ENCODE assay signal across 27 mouse cellular contexts in genomic region chr11:102453131-102453530, GRCm38 (mm10). TPM values are rescaled to one million over a fixed set of nuclear protein-coding genes. Genes with fewer than 3 reads are reported as not detected.
DNase-seq lines count a peak whose midpoint lies in the region; ATAC-seq lines count a peak whose summit lies in the region.
"Had no signal": no experiment of that assay in that cellular context is flagged by ENCODE, and none has a peak within 500 bp of the region (broad histone marks: within the 10 kb centered on the region; RNA-seq: fewer than 3 reads in every experiment).

No protein-coding gene starts in this region.

- DNase-seq in cerebellum, adult 11-12 months = peak; percentile 38
- no peak for DNase-seq in cerebellum, postnatal 36 days
- no peak for DNase-seq in heart, embryonic 10.5 days (ENCODE audit: low spot score)
- no peak for DNase-seq in midbrain, embryonic 10.5 days (ENCODE audit: low spot score)
- DNase-seq in spleen, postnatal 36 days (ENCODE audit: low spot score in 2 of 2) = no peak
- DNase-seq: adrenal gland, adult 8-10 months; gastrocnemius, postnatal 14 days; heart, adult 11 months; heart, postnatal 4 days; kidney, adult 2 months; layer of hippocampus, adult 9-11 months; liver, embryonic 13.5 days; lung, adult 18-20 months; lung, postnatal 10 days; right cerebral cortex, postnatal 14 days had no signal

- peaks cover 79% of the 10 kb centered on the region for H3K27me3 ChIP-seq in heart, embryonic 10.5 days (ENCODE audit: insufficient read depth, poor library complexity, severe bottlenecking)
- H3K27me3 ChIP-seq in heart, embryonic 12.5 days (replicated peaks) = peaks cover 15% of the 10 kb centered on the region
- peaks cover 92% of the 10 kb centered on the region for H3K27me3 ChIP-seq in midbrain, embryonic 10.5 days (ENCODE audit: low read depth, poor library complexity, severe bottlenecking)
- peaks cover 12% of the 10 kb centered on the region; the same call in 1 of the 2 replicates for H3K27me3 ChIP-seq in midbrain, embryonic 15.5 days (replicated peaks)

- no peak overlapping the region for H3K4me2 ChIP-seq in heart, embryonic 12.5 days
- no peak overlapping the region for H3K4me2 ChIP-seq in midbrain, embryonic 15.5 days
- H3K4me2 ChIP-seq: heart, embryonic 11.5 days; hindbrain, embryonic 15.5 days; limb, embryonic 15.5 days; liver, embryonic 13.5 days; neural tube, embryonic 13.5 days; stomach, embryonic 15.5 days had no signal

- peaks cover 37% of the 10 kb centered on the region for H3K4me1 ChIP-seq in heart, embryonic 10.5 days
- peaks cover 36% of the 10 kb centered on the region for H3K4me1 ChIP-seq in heart, embryonic 12.5 days (replicated peaks)
- H3K4me1 ChIP-seq in midbrain, embryonic 10.5 days = peaks cover 43% of the 10 kb centered on the region
- peaks cover 23% of the 10 kb centered on the region for H3K4me1 ChIP-seq in midbrain, embryonic 15.5 days

- no peak for ATAC-seq in heart, embryonic 12.5 days (ENCODE audit: insufficient number of reproducible peaks, low FRiP score)
- no peak for ATAC-seq in midbrain, embryonic 15.5 days (replicated peaks)
- ATAC-seq: forebrain, embryonic 14.5 days; inflammation-experienced regulatory T-cells, adult 6 months had no signal

- 0 out of 2 replicates have a peak overlapping the region, but pooled peaks have one; percentile 2 for H3K4me3 ChIP-seq in heart, embryonic 10.5 days
- no peak overlapping the region for H3K4me3 ChIP-seq in heart, embryonic 12.5 days
- H3K4me3 ChIP-seq in midbrain, embryonic 10.5 days = 0 out of 2 replicates have a peak overlapping the region, but pooled peaks have one; percentile 9
- H3K4me3 ChIP-seq in midbrain, embryonic 15.5 days = no peak overlapping the region
- H3K4me3 ChIP-seq: hindbrain, embryonic 15.5 days; limb, embryonic 10.5 days; limb, embryonic 15.5 days; liver, embryonic 13.5 days; neural tube, embryonic 13.5 days; stomach, embryonic 15.5 days had no signal

- H3K36me3 ChIP-seq in heart, embryonic 10.5 days = no peaks in the 10 kb centered on the region
- no peaks in the 10 kb centered on the region for H3K36me3 ChIP-seq in heart, embryonic 12.5 days
- no peaks in the 10 kb centered on the region for H3K36me3 ChIP-seq in midbrain, embryonic 10.5 days
- H3K36me3 ChIP-seq in midbrain, embryonic 15.5 days (replicated peaks) = no peaks in the 10 kb centered on the region
- H3K36me3 ChIP-seq: hindbrain, embryonic 15.5 days; limb, embryonic 10.5 days; limb, embryonic 15.5 days; liver, embryonic 13.5 days; neural tube, embryonic 13.5 days; stomach, embryonic 15.5 days had no signal

- no peak overlapping the region for H3K9ac ChIP-seq in heart, embryonic 12.5 days
- no peak overlapping the region for H3K9ac ChIP-seq in midbrain, embryonic 15.5 days
- H3K9ac ChIP-seq: hindbrain, embryonic 15.5 days; limb, embryonic 15.5 days; liver, embryonic 13.5 days; neural tube, embryonic 13.5 days; stomach, embryonic 15.5 days had no signal

- WGBS in heart, embryonic 10.5 days = 15% methylated on average over 10 of the region's 10 CpGs
- WGBS in heart, embryonic 12.5 days = 16% methylated on average over 10 of the region's 10 CpGs
- 19% methylated on average over 10 of the region's 10 CpGs for WGBS in midbrain, embryonic 10.5 days
- 18% methylated on average over 10 of the region's 10 CpGs for WGBS in midbrain, embryonic 15.5 days

- H3K9me3 ChIP-seq in heart, embryonic 10.5 days = no peaks in the 10 kb centered on the region
- H3K9me3 ChIP-seq in heart, embryonic 12.5 days (replicated peaks) = no peaks in the 10 kb centered on the region
- H3K9me3 ChIP-seq in midbrain, embryonic 10.5 days (replicated peaks) = no peaks in the 10 kb centered on the region
- no peaks in the 10 kb centered on the region for H3K9me3 ChIP-seq in midbrain, embryonic 15.5 days
- H3K9me3 ChIP-seq: G1E; hindbrain, embryonic 15.5 days; limb, embryonic 10.5 days; limb, embryonic 15.5 days; liver, embryonic 13.5 days; neural tube, embryonic 13.5 days; stomach, embryonic 15.5 days had no signal

- H3K27ac ChIP-seq in heart, embryonic 10.5 days = no peak overlapping the region
- no peak overlapping the region for H3K27ac ChIP-seq in heart, embryonic 12.5 days (ENCODE audit: poor library complexity, severe bottlenecking)
- H3K27ac ChIP-seq in midbrain, embryonic 10.5 days (replicated peaks) = no peak overlapping the region
- no peak overlapping the region for H3K27ac ChIP-seq in midbrain, embryonic 15.5 days
- H3K27ac ChIP-seq: hindbrain, embryonic 15.5 days; kidney, postnatal 0 days; limb, embryonic 10.5 days; limb, embryonic 15.5 days; liver, embryonic 13.5 days; neural tube, embryonic 13.5 days; stomach, embryonic 15.5 days had no signal

RNA-seq across cellular contexts. Expression of gene Fam171a2, which starts 5.6 kb away (rescaled TPM):
- polyA plus RNA-seq in heart, embryonic 10.5 days (2016; fragmentation: Nextera tagmentation; extraction: Ambion mirVana) = 1.7 and 3.6 TPM in 2 replicates
- 4.5 and 5.6 TPM in 2 replicates for polyA plus RNA-seq in heart, embryonic 12.5 days (2016; fragmentation: Nextera tagmentation; extraction: Ambion mirVana)
- polyA plus RNA-seq in midbrain, embryonic 10.5 days (2016; fragmentation: Nextera tagmentation; extraction: Ambion mirVana) = 3.0 and 4.0 TPM in 2 replicates
- polyA plus RNA-seq in midbrain, embryonic 15.5 days (2015; fragmentation: Nextera tagmentation; extraction: Ambion mirVana) = 28.7 and 36.4 TPM in 2 replicates
- polyA plus RNA-seq: inflammation-experienced regulatory T-cells, adult 6 months had no signal

RNA-seq across cellular contexts. Expression of gene Itga2b, which starts 16.8 kb away (rescaled TPM):
- polyA plus RNA-seq in heart, embryonic 10.5 days (2016; fragmentation: Nextera tagmentation; extraction: Ambion mirVana) = 13.2 and 19.5 TPM in 2 replicates
- 16.5 and 22.5 TPM in 2 replicates for polyA plus RNA-seq in heart, embryonic 12.5 days (2016; fragmentation: Nextera tagmentation; extraction: Ambion mirVana)
- polyA plus RNA-seq in midbrain, embryonic 10.5 days (2016; fragmentation: Nextera tagmentation; extraction: Ambion mirVana) = 5.8 and 6.9 TPM in 2 replicates
- polyA plus RNA-seq in midbrain, embryonic 15.5 days (2015; fragmentation: Nextera tagmentation; extraction: Ambion mirVana) = 9.0 TPM in 2 replicates

RNA-seq across cellular contexts. Expression of gene Grn, which starts 23.0 kb away (rescaled TPM):
- polyA plus RNA-seq in heart, embryonic 10.5 days (2016; fragmentation: Nextera tagmentation; extraction: Ambion mirVana) = 109 and 151 TPM in 2 replicates
- 189 and 191 TPM in 2 replicates for polyA plus RNA-seq in heart, embryonic 12.5 days (2016; fragmentation: Nextera tagmentation; extraction: Ambion mirVana)
- polyA plus RNA-seq in midbrain, embryonic 10.5 days (2016; fragmentation: Nextera tagmentation; extraction: Ambion mirVana) = 63.5 and 77.1 TPM in 2 replicates
- polyA plus RNA-seq in midbrain, embryonic 15.5 days (2015; fragmentation: Nextera tagmentation; extraction: Ambion mirVana) = 75.2 and 82.0 TPM in 2 replicates

RNA-seq across cellular contexts. Expression of gene Slc25a39, which starts 45.4 kb away (rescaled TPM):
- 313 and 314 TPM in 2 replicates for polyA plus RNA-seq in heart, embryonic 10.5 days (2016; fragmentation: Nextera tagmentation; extraction: Ambion mirVana)
- polyA plus RNA-seq in heart, embryonic 12.5 days (2016; fragmentation: Nextera tagmentation; extraction: Ambion mirVana) = 253 and 260 TPM in 2 replicates
- polyA plus RNA-seq in midbrain, embryonic 10.5 days (2016; fragmentation: Nextera tagmentation; extraction: Ambion mirVana) = 234 and 249 TPM in 2 replicates
- polyA plus RNA-seq in midbrain, embryonic 15.5 days (2015; fragmentation: Nextera tagmentation; extraction: Ambion mirVana) = 146 and 168 TPM in 2 replicates

RNA-seq across cellular contexts. Expression of gene Rundc3a, which starts 59.9 kb away (rescaled TPM):
- polyA plus RNA-seq in heart, embryonic 10.5 days (2016; fragmentation: Nextera tagmentation; extraction: Ambion mirVana) = 0.74 and 1.8 TPM in 2 replicates
- polyA plus RNA-seq in heart, embryonic 12.5 days (2016; fragmentation: Nextera tagmentation; extraction: Ambion mirVana) = 1.7 and 1.8 TPM in 2 replicates
- polyA plus RNA-seq in midbrain, embryonic 10.5 days (2016; fragmentation: Nextera tagmentation; extraction: Ambion mirVana) = 21.5 and 40.7 TPM in 2 replicates
- polyA plus RNA-seq in midbrain, embryonic 15.5 days (2015; fragmentation: Nextera tagmentation; extraction: Ambion mirVana) = 160 and 165 TPM in 2 replicates
- polyA plus RNA-seq: G1E had no signal

Comparison
In these comparisons a context has a peak if more than half of its experiments do, and no peak if none do; other contexts are left out.
1. H3K4me3 ChIP-seq: peak in heart, embryonic 10.5 days (single experiment) and midbrain, embryonic 10.5 days (single experiment); none in heart, embryonic 12.5 days (single experiment) and midbrain, embryonic 15.5 days (single experiment).